Mouse (Mus musculus) inflammation-experienced regulatory T-cells, adult 6 months (primary cell): ENCODE data around the gene Tnfrsf1b. TPM values are rescaled to one million over a fixed set of nuclear protein-coding genes. Genes with fewer than 3 reads are reported as not detected.

Experiments
- ATAC-seq: one replicate; pipeline ENCODE4 v1.8.0; 2017
- polyA plus RNA-seq, 3 experiments: library from polyadenylated mRNA; unstranded; fragments of 100-300 nt; shearing (Covaris generic); gene quantifications; one replicate each; pipeline ENCODE4 v1.2.1; 2017

Gene Tnfrsf1b
- polyA plus RNA-seq, 3 experiments from 2014 or later, result 83.9 to 124 (median 98.2) TPM

DNA sequence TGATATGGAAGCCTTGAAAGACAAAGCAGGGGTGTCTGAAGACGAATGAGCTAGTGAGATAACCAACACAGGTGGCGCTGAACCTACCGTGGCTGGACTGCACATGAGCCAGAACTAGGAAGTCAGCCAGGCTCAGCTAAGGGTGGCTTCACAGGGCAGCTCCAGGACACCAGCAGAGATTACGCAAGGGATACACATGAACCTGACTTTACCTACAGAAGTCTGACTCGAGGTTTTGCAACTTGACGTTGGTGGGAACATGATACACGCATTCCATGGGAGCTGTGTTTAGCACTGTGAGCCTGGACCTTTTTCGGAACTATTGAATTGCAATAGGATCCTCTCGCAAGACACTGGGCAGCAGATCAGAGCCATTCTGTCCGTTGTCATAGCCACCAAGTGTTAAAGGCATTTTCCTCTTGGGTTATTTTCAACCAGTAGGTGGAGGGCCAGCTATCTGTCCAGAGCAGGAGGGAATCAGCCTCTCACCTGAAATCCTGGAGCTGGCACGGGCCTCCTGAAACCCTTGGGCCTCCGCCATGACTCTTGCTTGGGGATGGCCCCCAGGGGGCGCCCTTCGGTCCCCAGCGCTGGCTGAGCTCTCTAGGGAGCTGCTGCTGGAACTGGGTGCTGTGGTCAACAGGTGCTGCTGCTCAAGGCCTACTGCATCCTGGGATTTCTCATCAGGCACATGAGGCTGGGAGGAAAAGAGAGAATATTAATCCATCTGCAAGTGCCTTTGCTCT is 27.3 kb downstream of the Tnfrsf1b start:
- no peak for ATAC-seq

DNA sequence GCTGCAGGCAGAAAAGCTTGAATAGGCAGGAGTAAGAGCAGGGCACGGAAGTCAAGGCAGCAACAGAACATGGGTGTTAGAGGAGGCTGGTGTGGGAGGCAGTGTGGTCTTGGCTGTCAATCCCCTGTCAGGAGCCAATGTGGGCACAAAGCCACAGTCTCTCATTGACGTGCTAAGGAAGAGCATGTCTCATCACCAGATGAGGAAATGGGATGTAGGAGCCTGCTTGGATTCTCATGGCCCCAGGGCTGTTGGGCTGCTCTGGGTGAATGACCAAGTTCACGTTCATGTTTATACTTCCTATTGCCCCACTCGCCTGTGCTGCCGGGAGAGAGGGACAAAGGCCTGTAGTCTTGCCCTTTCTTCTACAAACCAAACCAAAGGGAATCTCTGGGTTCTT is 28.8 kb downstream of the Tnfrsf1b start:
- ATAC-seq, result no peak

GRCm38 (mm10) chr4:145217046-145217445 is 29.6 kb downstream of the Tnfrsf1b start:
- ATAC-seq, result no peak

- no peak for ATAC-seq
Measured at GRCm38 (mm10) chr4:145215396-145215795, 31.3 kb downstream of the Tnfrsf1b start.

DNA sequence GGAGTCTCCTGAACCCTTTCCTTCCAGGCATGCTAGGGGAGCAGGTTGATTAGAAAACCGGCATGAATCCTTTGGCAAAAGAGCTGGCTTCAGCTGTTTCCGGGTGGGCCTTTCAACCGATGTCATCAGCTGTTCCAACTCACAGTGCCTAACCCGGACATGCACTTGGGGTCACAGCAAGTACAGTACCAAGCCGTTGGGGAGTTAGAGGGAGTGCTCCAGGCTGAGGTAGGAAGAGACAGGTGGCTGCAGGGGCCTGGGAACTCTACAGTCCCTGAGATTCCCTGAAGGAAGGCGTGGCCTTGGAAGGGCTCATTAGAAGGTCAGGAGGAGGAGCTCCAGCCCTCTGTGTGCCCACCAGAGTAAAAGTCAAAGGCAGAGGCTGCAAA is 31.9 kb downstream of the Tnfrsf1b start:
- ATAC-seq, result no peak

GRCm38 (mm10) chr4:145213999-145214785 is 32.5 kb downstream of the Tnfrsf1b start:
- peak; percentile 60 for ATAC-seq

- peak; percentile 36 for ATAC-seq
Measured at GRCm38 (mm10) chr4:145211076-145211475, 35.6 kb downstream of the Tnfrsf1b start.

DNA sequence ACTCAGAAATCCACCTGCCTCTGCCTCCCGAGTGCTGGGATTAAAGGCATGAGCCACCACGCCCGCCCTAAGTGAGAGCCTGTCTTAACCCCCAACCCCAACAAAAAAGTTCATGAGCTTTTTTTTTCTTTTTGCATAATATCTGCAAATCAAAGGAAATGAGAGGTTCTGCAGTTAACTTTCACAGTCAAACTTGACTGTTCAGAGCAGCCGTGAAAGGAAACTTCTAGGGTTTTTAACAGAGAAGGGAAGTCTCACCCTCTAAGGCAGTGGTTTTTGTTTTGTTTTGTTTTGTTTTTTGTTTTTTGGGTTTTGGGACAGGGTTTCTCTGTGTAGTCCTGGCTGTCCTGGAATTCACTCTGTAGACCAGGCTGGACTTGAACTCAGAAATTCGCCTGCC is 36.1 kb downstream of the Tnfrsf1b start:
- ATAC-seq, result peak; percentile 63

GRCm38 (mm10) chr4:145209690-145210088 is 37.0 kb downstream of the Tnfrsf1b start:
- ATAC-seq, result no peak

- no peak for ATAC-seq
Measured at GRCm38 (mm10) chr4:145209076-145209689, 37.5 kb downstream of the Tnfrsf1b start.

- no peak for ATAC-seq
Measured at GRCm38 (mm10) chr4:145207718-145208371, 38.8 kb downstream of the Tnfrsf1b start.

GRCm38 (mm10) chr4:145204779-145205178 is 41.9 kb downstream of the Tnfrsf1b start:
- ATAC-seq, result no peak

GRCm38 (mm10) chr4:145203305-145203704 is 43.4 kb downstream of the Tnfrsf1b start:
- no peak for ATAC-seq

- ATAC-seq, result peak; percentile 57
Measured at GRCm38 (mm10) chr4:145201424-145201823, 45.2 kb downstream of the Tnfrsf1b start.

DNA sequence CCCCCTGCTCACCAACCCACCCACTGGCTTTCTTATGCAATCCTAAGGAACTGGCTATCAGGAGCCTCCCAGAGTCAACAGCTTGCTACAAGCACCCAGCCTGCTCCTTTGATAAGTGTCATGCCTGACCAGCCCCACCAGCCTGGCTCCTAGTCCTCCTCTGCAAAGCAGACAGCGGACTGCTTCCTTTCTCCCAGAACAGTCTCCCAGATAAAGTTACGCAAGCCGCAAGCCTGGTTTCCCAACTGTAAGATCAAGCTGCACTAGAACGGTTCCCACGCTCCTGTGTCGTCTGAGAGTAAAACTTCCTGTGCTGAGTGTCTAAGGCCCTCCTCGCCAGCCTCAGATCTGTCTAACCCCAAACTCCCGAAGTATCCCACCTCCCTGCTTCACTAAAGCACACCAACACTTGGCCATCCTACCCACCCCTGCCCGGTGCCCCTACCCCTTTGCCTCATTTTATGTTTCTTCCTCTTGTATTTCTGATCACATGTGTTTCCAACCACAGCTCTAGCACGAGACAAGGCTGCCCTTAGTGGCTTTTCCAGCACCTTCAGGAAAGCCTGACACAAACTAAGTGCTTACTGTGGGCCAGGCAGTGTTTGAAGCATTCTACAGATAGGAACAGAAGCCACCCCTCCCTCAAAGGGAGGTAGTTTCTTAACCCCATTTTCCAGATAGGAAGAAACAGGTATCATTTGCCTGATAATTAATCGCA is 46.5 kb downstream of the Tnfrsf1b start:
- peak; percentile 51 for ATAC-seq

DNA sequence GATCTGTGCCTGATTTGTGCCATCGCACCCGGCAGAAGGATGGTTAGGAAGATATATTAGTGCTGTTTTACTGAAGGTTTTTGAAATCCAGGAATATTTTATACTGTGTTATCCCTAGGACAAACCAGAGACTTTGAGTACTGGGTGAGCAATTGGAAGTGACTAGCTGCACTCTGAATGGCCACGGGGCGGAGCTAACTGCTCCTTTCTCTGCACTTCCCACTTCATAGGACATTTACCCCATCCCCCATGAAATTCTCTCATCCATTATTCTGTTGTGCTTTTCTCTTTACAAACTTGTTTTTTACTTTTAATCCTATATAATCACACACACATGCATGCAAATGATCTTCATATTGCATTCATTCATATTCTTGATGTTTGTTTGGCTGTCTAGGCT is 50.1 kb downstream of the Tnfrsf1b start:
- no peak for ATAC-seq

GRCm38 (mm10) chr4:145195172-145195571 is 51.5 kb downstream of the Tnfrsf1b start:
- no peak for ATAC-seq

- peak; percentile 97 for ATAC-seq
Measured at GRCm38 (mm10) chr4:145194559-145195162, 52.0 kb downstream of the Tnfrsf1b start, which contains the start of gene Vps13d. Vps13d (minus strand) TSS chr4:145195005.

DNA sequence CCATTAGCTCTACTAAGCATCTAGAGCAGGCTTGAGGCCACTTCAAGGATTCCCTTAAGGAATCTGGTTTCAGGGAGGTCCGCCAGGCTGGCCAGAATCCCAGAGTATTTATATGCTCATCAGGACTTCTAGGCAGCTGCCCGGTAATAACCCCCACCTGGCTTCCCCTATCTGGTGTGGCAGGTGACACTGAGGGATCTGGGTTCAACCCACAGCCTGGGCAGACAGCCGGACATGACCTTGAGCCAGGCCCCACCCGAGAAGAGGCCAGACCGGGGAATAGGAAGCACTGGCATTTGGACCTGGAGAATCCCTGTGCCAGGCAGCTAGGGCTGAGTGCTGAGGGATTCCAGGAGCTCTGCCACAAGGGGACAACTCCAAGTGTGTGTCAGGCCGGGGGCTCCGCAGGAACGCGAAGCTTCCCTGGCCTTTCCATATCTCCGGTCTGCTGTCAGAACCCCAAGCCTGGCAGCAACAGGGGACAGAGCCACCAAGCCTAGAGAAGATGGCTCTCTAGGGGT is 52.6 kb downstream of the Tnfrsf1b start:
- ATAC-seq, result peak; percentile 22

- no peak for ATAC-seq
Measured at GRCm38 (mm10) chr4:145193406-145193805, 53.3 kb downstream of the Tnfrsf1b start.

DNA sequence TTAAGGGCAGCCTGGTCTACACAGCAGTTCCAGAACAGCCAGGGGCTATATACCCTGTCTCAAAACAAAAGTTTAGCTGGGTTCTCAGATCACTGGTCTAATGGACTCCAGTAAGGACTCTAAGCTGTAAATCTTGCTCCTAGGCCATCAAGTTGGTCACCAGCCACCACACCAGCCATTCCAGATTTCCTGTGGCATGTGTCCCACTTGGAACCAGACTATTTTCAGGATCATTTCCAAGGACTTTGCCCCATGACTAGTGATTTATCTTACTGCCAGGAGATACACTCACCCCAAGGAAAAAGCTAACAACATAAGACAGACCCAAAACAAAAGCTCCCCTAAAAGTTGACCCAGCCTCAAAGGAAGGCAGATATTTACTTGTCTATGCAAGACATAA is 54.0 kb downstream of the Tnfrsf1b start:
- no peak for ATAC-seq
